31 mouse cellular contexts compared by ENCODE assay signal in genomic region chr11:57649671-57650070, GRCm38 (mm10). TPM values are rescaled to one million over a fixed set of nuclear protein-coding genes. Genes with fewer than 3 reads are reported as not detected.
DNase-seq lines count a peak whose midpoint lies in the region; ATAC-seq and TF ChIP-seq lines count a peak whose summit lies in the region.
"Had no signal": no experiment of that assay in that cellular context is flagged by ENCODE, and none has a peak within 500 bp of the region (broad histone marks: within the 10 kb centered on the region; RNA-seq: fewer than 3 reads in every experiment).

No protein-coding gene starts in this region.

- H3K27me3 ChIP-seq in heart, embryonic 12.5 days (replicated peaks): no peaks in the 10 kb centered on the region
- H3K27me3 ChIP-seq in liver, embryonic 13.5 days: no peaks in the 10 kb centered on the region
- no peaks in the 10 kb centered on the region for H3K27me3 ChIP-seq in liver, postnatal 0 days (ENCODE audit: insufficient read depth, low read length)
- H3K27me3 ChIP-seq: embryonic facial prominence, embryonic 15.5 days; heart, embryonic 15.5 days; limb, embryonic 12.5 days had no signal

- no peak for TF ChIP-seq CTCF in liver, postnatal 0 days (IDR thresholded peaks at IDR 0.05; ENCODE audit: low read depth)

- no peaks in the 10 kb centered on the region for H3K36me3 ChIP-seq in heart, embryonic 12.5 days
- H3K36me3 ChIP-seq in liver, embryonic 13.5 days: peaks cover 22% of the 10 kb centered on the region
- H3K36me3 ChIP-seq in liver, postnatal 0 days (replicated peaks; ENCODE audit: insufficient read depth, low read length): peaks cover 4% of the 10 kb centered on the region; the same call in 1 of the 2 replicates
- H3K36me3 ChIP-seq: embryonic facial prominence, embryonic 15.5 days; heart, embryonic 15.5 days; limb, embryonic 12.5 days; neural tube, embryonic 13.5 days had no signal

- no peak overlapping the region for H3K4me3 ChIP-seq in heart, embryonic 12.5 days
- peak overlapping the region; percentile 48 for H3K4me3 ChIP-seq in liver, embryonic 13.5 days (replicated peaks)
- no peak overlapping the region for H3K4me3 ChIP-seq in liver, postnatal 0 days (ENCODE audit: low read depth, low read length)
- H3K4me3 ChIP-seq: embryonic facial prominence, embryonic 10.5 days; embryonic facial prominence, embryonic 15.5 days; heart, embryonic 15.5 days; limb, embryonic 12.5 days; midbrain, embryonic 13.5 days; neural tube, embryonic 13.5 days had no signal

- ATAC-seq in heart, embryonic 12.5 days (ENCODE audit: insufficient number of reproducible peaks, low FRiP score): no peak
- ATAC-seq in liver, embryonic 13.5 days (ENCODE audit: low read depth): no peak
- ATAC-seq in liver, postnatal 0 days: no peak
- ATAC-seq: activated CD4-positive, CD25-positive, alpha-beta regulatory T cell, adult 4 months; forebrain, embryonic 14.5 days; hindbrain, embryonic 16.5 days; lung, postnatal 0 days; midbrain, embryonic 13.5 days had no signal

- no peak overlapping the region for H3K27ac ChIP-seq in heart, embryonic 12.5 days (ENCODE audit: poor library complexity, severe bottlenecking)
- peak overlapping the region; percentile 99 for H3K27ac ChIP-seq in liver, embryonic 13.5 days
- no peak overlapping the region for H3K27ac ChIP-seq in liver, postnatal 0 days (ENCODE audit: low read depth)
- H3K27ac ChIP-seq: embryonic facial prominence, embryonic 15.5 days; heart, embryonic 15.5 days; kidney, postnatal 0 days; limb, embryonic 12.5 days; macrophage; midbrain, embryonic 13.5 days had no signal

- intact Hi-C loops in heart, postnatal 14 days (cut with DNase I): loop anchor here (10.0 kb wide), 1 partner anchor 45 kb away; no protein-coding TSS in a partner anchor
- intact Hi-C loops in left cerebral cortex, postnatal 36 days (cut with DNase I): loop anchor here (5.0 kb wide), 1 partner anchor 33 kb away; no protein-coding TSS in a partner anchor

- TF ChIP-seq EP300 in liver, postnatal 0 days (IDR thresholded peaks at IDR 0.05; ENCODE audit: low read depth): no peak

- 61% methylated on average over 10 of the region's 10 CpGs for WGBS in heart, embryonic 12.5 days
- WGBS in liver, embryonic 13.5 days (ENCODE audit: insufficient replicate concordance): 28% methylated on average over 10 of the region's 10 CpGs
- 51% methylated on average over 10 of the region's 10 CpGs for WGBS in liver, postnatal 0 days (ENCODE audit: insufficient replicate concordance)

- H3K4me1 ChIP-seq in heart, embryonic 12.5 days (replicated peaks): peaks cover 63% of the 10 kb centered on the region
- H3K4me1 ChIP-seq in liver, embryonic 13.5 days (replicated peaks): peaks cover 91% of the 10 kb centered on the region
- H3K4me1 ChIP-seq in liver, postnatal 0 days (ENCODE audit: insufficient read depth): peaks cover 48% of the 10 kb centered on the region

- DNase-seq in heart, postnatal 14 days: no peak
- peak; percentile 2 for DNase-seq in thymus, postnatal 4 days
- DNase-seq in thymus, postnatal 36 days: no peak
- DNase-seq in liver, embryonic 13.5 days: no peak
- DNase-seq in liver, postnatal 0 days: no peak
- no peak for DNase-seq in left cerebral cortex, postnatal 36 days (ENCODE audit: low spot score in 2 of 2)
- DNase-seq in layer of hippocampus, adult 18-20 months (ENCODE audit: low spot score in 2 of 2): no peak
- DNase-seq: adrenal gland, adult 8-10 months; B cell, adult 2 months; cerebellum, adult 8-10 months; cerebellum, postnatal 25 days; gastrocnemius, postnatal 14 days; heart, adult 18-20 months; kidney, adult 8-10 months; layer of hippocampus, adult 9-11 months; lung, adult 18-20 months; right cerebral cortex, postnatal 4 days; thymus, postnatal 25 days had no signal

- H3K9ac ChIP-seq in heart, embryonic 12.5 days: no peak overlapping the region
- H3K9ac ChIP-seq in liver, embryonic 13.5 days: peak overlapping the region; percentile 99
- H3K9ac ChIP-seq in liver, postnatal 0 days (replicated peaks): no peak overlapping the region
- H3K9ac ChIP-seq: embryonic facial prominence, embryonic 15.5 days; heart, embryonic 15.5 days; limb, embryonic 12.5 days; midbrain, embryonic 13.5 days; neural tube, embryonic 13.5 days had no signal

- H3K4me2 ChIP-seq in heart, embryonic 12.5 days: peak overlapping the region; percentile 46; the same call in 1 of the 2 replicates
- peak overlapping the region; percentile 99 for H3K4me2 ChIP-seq in liver, embryonic 13.5 days
- peak overlapping the region; percentile 67 for H3K4me2 ChIP-seq in liver, postnatal 0 days (ENCODE audit: low read depth, low read length)
- H3K4me2 ChIP-seq: embryonic facial prominence, embryonic 15.5 days; heart, embryonic 15.5 days; limb, embryonic 12.5 days; midbrain, embryonic 13.5 days; neural tube, embryonic 13.5 days had no signal

- H3K9me3 ChIP-seq in heart, embryonic 12.5 days (replicated peaks): no peaks in the 10 kb centered on the region
- H3K9me3 ChIP-seq in liver, embryonic 13.5 days (replicated peaks): no peaks in the 10 kb centered on the region
- H3K9me3 ChIP-seq in liver, postnatal 0 days (ENCODE audit: low read length): no peaks in the 10 kb centered on the region
- H3K9me3 ChIP-seq: embryonic facial prominence, embryonic 10.5 days; embryonic facial prominence, embryonic 15.5 days; heart, embryonic 15.5 days; limb, embryonic 12.5 days; midbrain, embryonic 13.5 days; neural tube, embryonic 13.5 days had no signal

RNA-seq across cellular contexts. Expression of gene Galnt10, which starts 4.4 kb away (rescaled TPM):
- polyA plus RNA-seq in heart, embryonic 12.5 days (2016; fragmentation: Nextera tagmentation; extraction: Ambion mirVana): 15.9 and 16.5 TPM in 2 replicates
- 10 to 100 TPM; 11.1 to 12.8 TPM for total RNA-seq in heart, postnatal 14 days (2021)
- 23.6 and 27.5 TPM in 2 replicates for polyA plus RNA-seq in liver, embryonic 13.5 days (2015; fragmentation: Nextera tagmentation; extraction: Ambion mirVana)
- polyA plus RNA-seq in liver, postnatal 0 days (2015; fragmentation: Nextera tagmentation; extraction: Ambion mirVana): 6.5 and 8.2 TPM in 2 replicates
- total RNA-seq in left cerebral cortex, postnatal 36 days (2021): 1 to 10 TPM; 6.3 to 8.1 TPM
- total RNA-seq in layer of hippocampus, adult 18-20 months (2021): 1 to 10 TPM; 6.1 to 7.0 TPM

Comparison
In these comparisons a context has a peak if more than half of its experiments do, and no peak if none do; other contexts are left out.
1. H3K4me2 ChIP-seq: peak in every context shown above with its lines; median percentile 99 in liver, embryonic 13.5 days; 67 in liver, postnatal 0 days; 46 in heart, embryonic 12.5 days.